Mouse (Mus musculus): Measurements from ENCODE around the gene Ropn1l. TPM values are rescaled to one million over a fixed set of nuclear protein-coding genes. Genes with fewer than 3 reads are reported as not detected.
A peak's percentile ranks its signal among the peaks of the same experiment; 100 is the strongest.

The Ropn1l gene
- total and polyA plus RNA-seq, 3 experiments, result 0.96 to 1.7 TPM; not detected in 1

DNA sequence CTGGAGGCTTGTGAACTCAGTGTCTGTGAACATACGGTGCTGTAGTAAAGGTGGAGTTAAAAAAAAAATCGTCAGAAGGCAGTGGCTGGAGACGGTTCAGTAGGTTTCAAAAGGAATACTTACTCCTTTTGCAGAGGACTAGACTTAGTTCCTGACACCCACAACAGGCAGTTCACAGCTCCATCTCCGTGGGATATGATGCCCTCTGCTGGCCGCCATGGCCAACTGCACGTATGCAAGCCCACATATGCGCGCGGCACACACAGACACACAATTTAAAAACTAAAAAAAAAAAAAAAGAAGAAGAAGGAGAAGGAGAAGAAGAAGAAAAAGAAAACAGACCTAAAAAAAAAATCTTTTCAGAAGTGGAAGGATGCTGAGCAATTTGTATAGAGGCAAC is 34.5 kb downstream of the Ropn1l start (continued):
- no peak for TF ChIP-seq ZMIZ1 (IDR thresholded peaks at IDR 0.05; ENCODE audit: low read depth, low read length)
- no peak for TF ChIP-seq NRF1 (IDR thresholded peaks at IDR 0.05; ENCODE audit: insufficient read depth, low read depth, low read length, poor library complexity, severe bottlenecking)

GRCm38 (mm10) chr15:31418686-31419024 is 34.9 kb downstream of the Ropn1l start:
- H3K4me3 ChIP-seq (ENCODE audit: control insufficient read depth in 1 of 2, insufficient read depth in 1 of 2, low read depth in 2 of 2, low read length in 2 of 2), result peak overlapping the region; percentile 55 to 64
- H3K9ac ChIP-seq (ENCODE audit: control insufficient read depth, low read depth, low read length, poor library complexity, severe bottlenecking), result peak overlapping the region; percentile 73
- TF ChIP-seq EP300 (IDR thresholded peaks at IDR 0.05; ENCODE audit: low read depth in 1 of 2, low read length in 2 of 2) (0 out of 4 replicates have a peak, but pooled peaks of 1 of the 2 experiments have one; percentile 14), KAT2A (conservative IDR thresholded peaks at IDR 0.05; ENCODE audit: low read depth, low read length) (no peak), MYC (IDR thresholded peaks at IDR 0.05; ENCODE audit: low read depth, low read length) (no peak), CHD2 (IDR thresholded peaks at IDR 0.05; ENCODE audit: low read length) (no peak), E2F4 (IDR thresholded peaks at IDR 0.05; ENCODE audit: borderline replicate concordance, low read depth, low read length) (no peak), ZKSCAN1 (IDR thresholded peaks at IDR 0.05; ENCODE audit: low read depth, low read length) (no peak), ZNF384 (IDR thresholded peaks at IDR 0.05; ENCODE audit: low read depth, low read length) (no peak), TBP (IDR thresholded peaks at IDR 0.05; ENCODE audit: low read depth, low read length) (no peak; the same call in 1 of the 2 replicates), HCFC1 (IDR thresholded peaks at IDR 0.05; ENCODE audit: low read depth, low read length) (no peak), MAX (IDR thresholded peaks at IDR 0.05; ENCODE audit: low read length) (0 out of 2 replicates have a peak, but pooled peaks have one; percentile 6), POLR2AphosphoS5 (IDR thresholded peaks at IDR 0.05; ENCODE audit: borderline replicate concordance, low read depth, low read length) (no peak), ETS1 (IDR thresholded peaks at IDR 0.05; ENCODE audit: low read depth, low read length) (no peak), CHD1 (IDR thresholded peaks at IDR 0.05; ENCODE audit: low read depth, low read length) (peak; percentile 80; the same call in 1 of the 2 replicates), BHLHE40 (IDR thresholded peaks at IDR 0.05; ENCODE audit: borderline replicate concordance, low read depth, low read length) (no peak), JUND (IDR thresholded peaks at IDR 0.05; ENCODE audit: low read depth, low read length) (no peak), SMC3 (IDR thresholded peaks at IDR 0.05; ENCODE audit: low read depth, low read length) (no peak), UBTF (IDR thresholded peaks at IDR 0.05; ENCODE audit: borderline replicate concordance, insufficient read depth, low read depth, low read length) (no peak), MYB (IDR thresholded peaks at IDR 0.05; ENCODE audit: low read depth, low read length) (no peak)
- H3K36me3 ChIP-seq (ENCODE audit: control insufficient read depth in 1 of 2, insufficient read depth in 2 of 2, low read length in 2 of 2), result peaks cover 0 to 27% of the 10 kb centered on the region in 2 experiments; a peak in 2 of 4 replicates
- H3K79me2 ChIP-seq (ENCODE audit: control insufficient read depth, insufficient read depth, low read length, poor library complexity), result peaks cover 16% of the 10 kb centered on the region
- peak; percentile 73 for DNase-seq (ENCODE audit: low read depth, low spot score)
- peaks cover 16 to 34% of the 10 kb centered on the region in 2 experiments for H3K4me1 ChIP-seq (ENCODE audit: control insufficient read depth in 1 of 2, insufficient read depth in 2 of 2, low read length in 2 of 2)
- no peaks in the 10 kb centered on the region for H3K9me3 ChIP-seq (replicated peaks; ENCODE audit: insufficient read depth, low read length)
- H3K27me3 ChIP-seq (ENCODE audit: control insufficient read depth in 1 of 2, insufficient read depth in 2 of 2, low read length in 2 of 2), result no peaks in the 10 kb centered on the region
- peak overlapping the region; percentile 98 for H3K27ac ChIP-seq (ENCODE audit: control insufficient read depth, low read depth, low read length)

All from MEL (cell line).